Mouse (Mus musculus): ENCODE measurements at regions not wholly inside any gene's neighbourhood (a gene's known extent, or its start where the extent isn't known, plus 50 kb on each side); places are given as distances from the start of the nearest gene placed in this dataset.

- Histone ChIP-seq H3K27ac (no peak overlapping the region), H3K27me3 (no peaks in the 10 kb centered on the region), H3K4me3 (no peak overlapping the region), H3K4me2 (no peak overlapping the region), H3K9me3 (no peaks in the 10 kb centered on the region), H3K36me3 (no peaks in the 10 kb centered on the region), H3K9ac (no peak overlapping the region), H3K4me1 (0 out of 2 replicates have a peak, but pooled peaks cover 6% of the 10 kb centered on the region)
- ATAC-seq (ENCODE audit: borderline replicate concordance, extremely low read depth, low FRiP score, low TSS enrichment), result no peak
- 94% methylated on average over 5 of the region's 5 CpGs for WGBS
Observed at GRCm38 (mm10) chr2:170255997-170256396, 108.1 kb upstream of the Zfp217 start.

GRCm38 (mm10) chr2:170255533-170255932 lies 107.6 kb upstream of the Zfp217 start:
- no peak overlapping the region for H3K27ac ChIP-seq
- H3K27me3 ChIP-seq, result no peaks in the 10 kb centered on the region
- 87% methylated on average over 2 of the region's 2 CpGs for WGBS
- 0 out of 2 replicates have a peak, but pooled peaks cover 6% of the 10 kb centered on the region for H3K4me1 ChIP-seq
- H3K4me3 ChIP-seq, result no peak overlapping the region
- no peak overlapping the region for H3K4me2 ChIP-seq
- no peak overlapping the region for H3K9ac ChIP-seq
- ATAC-seq (ENCODE audit: borderline replicate concordance, extremely low read depth, low FRiP score, low TSS enrichment), result no peak
- H3K9me3 ChIP-seq, result no peaks in the 10 kb centered on the region
- H3K36me3 ChIP-seq, result no peaks in the 10 kb centered on the region

- no peaks in the 10 kb centered on the region for H3K36me3 ChIP-seq
- no peaks in the 10 kb centered on the region for H3K27me3 ChIP-seq
- H3K4me1 ChIP-seq, result 0 out of 2 replicates have a peak, but pooled peaks cover 6% of the 10 kb centered on the region
- no peak for ATAC-seq (ENCODE audit: borderline replicate concordance, extremely low read depth, low FRiP score, low TSS enrichment)
- no peak overlapping the region for H3K27ac ChIP-seq
- WGBS, result 56% methylated on average over 9 of the region's 9 CpGs
- H3K4me2 ChIP-seq, result no peak overlapping the region
- H3K4me3 ChIP-seq, result no peak overlapping the region
- no peak overlapping the region for H3K9ac ChIP-seq
- H3K9me3 ChIP-seq, result no peaks in the 10 kb centered on the region
Observed at GRCm38 (mm10) chr2:170253681-170254440, 106.0 kb upstream of the Zfp217 start.

GRCm38 (mm10) chr2:170252255-170253034 lies 104.5 kb upstream of the Zfp217 start:
- 0 out of 2 replicates have a peak, but pooled peaks cover 3% of the 10 kb centered on the region for H3K4me1 ChIP-seq
- H3K27me3 ChIP-seq, result no peaks in the 10 kb centered on the region
- ATAC-seq (ENCODE audit: borderline replicate concordance, extremely low read depth, low FRiP score, low TSS enrichment), result no peak
- WGBS, result 59% methylated on average over 14 of the region's 14 CpGs
- no peak overlapping the region for H3K4me3 ChIP-seq
- H3K9ac ChIP-seq, result no peak overlapping the region
- H3K9me3 ChIP-seq, result no peaks in the 10 kb centered on the region
- H3K4me2 ChIP-seq, result no peak overlapping the region
- no peaks in the 10 kb centered on the region for H3K36me3 ChIP-seq
- H3K27ac ChIP-seq, result no peak overlapping the region

GRCm38 (mm10) chr2:170250680-170251079 lies 102.8 kb upstream of the Zfp217 start:
- no peak overlapping the region for H3K27ac ChIP-seq
- no peak for ATAC-seq (ENCODE audit: borderline replicate concordance, extremely low read depth, low FRiP score, low TSS enrichment)
- H3K27me3 ChIP-seq, result no peaks in the 10 kb centered on the region
- H3K4me2 ChIP-seq, result no peak overlapping the region
- no peak overlapping the region for H3K9ac ChIP-seq
- 0 out of 2 replicates have a peak, but pooled peaks cover 3% of the 10 kb centered on the region for H3K4me1 ChIP-seq
- 92% methylated on average over 2 of the region's 2 CpGs for WGBS
- H3K36me3 ChIP-seq, result no peaks in the 10 kb centered on the region
- H3K4me3 ChIP-seq, result no peak overlapping the region
- no peaks in the 10 kb centered on the region for H3K9me3 ChIP-seq

- H3K4me2 ChIP-seq, result no peak overlapping the region
- no peak overlapping the region for H3K9ac ChIP-seq
- 43% methylated on average over 11 of the region's 11 CpGs for WGBS
- no peaks in the 10 kb centered on the region for H3K36me3 ChIP-seq
- H3K27ac ChIP-seq, result no peak overlapping the region
- no peaks in the 10 kb centered on the region for H3K9me3 ChIP-seq
- no peak overlapping the region for H3K4me3 ChIP-seq
- H3K4me1 ChIP-seq, result no peaks in the 10 kb centered on the region
- no peak for ATAC-seq (ENCODE audit: borderline replicate concordance, extremely low read depth, low FRiP score, low TSS enrichment)
- H3K27me3 ChIP-seq, result no peaks in the 10 kb centered on the region
Observed at GRCm38 (mm10) chr2:170247702-170248445, 100.0 kb upstream of the Zfp217 start.

- Histone ChIP-seq H3K27ac (no peak overlapping the region), H3K9ac (no peak overlapping the region), H3K4me1 (no peaks in the 10 kb centered on the region), H3K36me3 (no peaks in the 10 kb centered on the region), H3K4me2 (no peak overlapping the region), H3K4me3 (no peak overlapping the region), H3K27me3 (no peaks in the 10 kb centered on the region), H3K9me3 (no peaks in the 10 kb centered on the region)
- WGBS, result 51% methylated on average over 12 of the region's 12 CpGs
- ATAC-seq (ENCODE audit: borderline replicate concordance, extremely low read depth, low FRiP score, low TSS enrichment), result no peak
Observed at GRCm38 (mm10) chr2:170245637-170246341, 97.9 kb upstream of the Zfp217 start.

GRCm38 (mm10) chr2:170244108-170244507 lies 96.2 kb upstream of the Zfp217 start:
- no peak overlapping the region for H3K9ac ChIP-seq
- 64% methylated on average over 4 of the region's 4 CpGs for WGBS
- no peak overlapping the region for H3K4me3 ChIP-seq
- ATAC-seq (ENCODE audit: borderline replicate concordance, extremely low read depth, low FRiP score, low TSS enrichment), result no peak
- no peaks in the 10 kb centered on the region for H3K27me3 ChIP-seq
- H3K9me3 ChIP-seq, result no peaks in the 10 kb centered on the region
- no peak overlapping the region for H3K4me2 ChIP-seq
- no peaks in the 10 kb centered on the region for H3K36me3 ChIP-seq
- H3K4me1 ChIP-seq, result no peaks in the 10 kb centered on the region
- H3K27ac ChIP-seq, result no peak overlapping the region

- H3K27me3 ChIP-seq, result no peaks in the 10 kb centered on the region
- no peaks in the 10 kb centered on the region; the same call in 1 of the 2 replicates for H3K4me1 ChIP-seq
- no peak for ATAC-seq (ENCODE audit: borderline replicate concordance, extremely low read depth, low FRiP score, low TSS enrichment)
- no peaks in the 10 kb centered on the region for H3K36me3 ChIP-seq
- H3K4me2 ChIP-seq, result no peak overlapping the region
- 73% methylated on average over 1 of the region's 1 CpGs for WGBS
- no peak overlapping the region for H3K9ac ChIP-seq
- no peak overlapping the region for H3K27ac ChIP-seq
- no peak overlapping the region for H3K4me3 ChIP-seq
- no peaks in the 10 kb centered on the region for H3K9me3 ChIP-seq
Observed at GRCm38 (mm10) chr2:170237959-170238358, 90.1 kb upstream of the Zfp217 start.

GRCm38 (mm10) chr2:170233426-170233825 lies 85.5 kb upstream of the Zfp217 start:
- H3K36me3 ChIP-seq, result no peaks in the 10 kb centered on the region
- WGBS, result 62% methylated on average over 4 of the region's 4 CpGs

GRCm38 (mm10) chr2:170229461-170230080 lies 81.7 kb upstream of the Zfp217 start:
- Histone ChIP-seq H3K4me2 (no peak overlapping the region), H3K36me3 (no peaks in the 10 kb centered on the region), H3K27ac (no peak overlapping the region), H3K27me3 (no peaks in the 10 kb centered on the region), H3K9me3 (no peaks in the 10 kb centered on the region), H3K4me1 (peaks cover 4% of the 10 kb centered on the region; the same call in 1 of the 2 replicates), H3K9ac (no peak overlapping the region), H3K4me3 (no peak overlapping the region)
- 69% methylated on average over 8 of the region's 8 CpGs for WGBS
- ATAC-seq (ENCODE audit: borderline replicate concordance, extremely low read depth, low FRiP score, low TSS enrichment), result no peak; the same call in 1 of the 2 replicates

More at GRCm38 (mm10) chr2:170233426-170233825, 85.5 kb upstream of the Zfp217 start:
- H3K27ac ChIP-seq, result no peak overlapping the region
- peaks cover 4% of the 10 kb centered on the region for H3K4me1 ChIP-seq
- no peak overlapping the region for H3K4me3 ChIP-seq
- H3K9ac ChIP-seq, result no peak overlapping the region
- ATAC-seq (ENCODE audit: borderline replicate concordance, extremely low read depth, low FRiP score, low TSS enrichment), result no peak
- no peaks in the 10 kb centered on the region for H3K9me3 ChIP-seq
- no peak overlapping the region for H3K4me2 ChIP-seq
- no peaks in the 10 kb centered on the region for H3K27me3 ChIP-seq

All from lung, embryonic 15.5 days (tissue).